Mouse (Mus musculus) MEL-GATA-1-ER (cell line): ENCODE measurements around the gene Cldn22.
"Not testable (repeated sequence)": the region's sequence is repeated elsewhere in the genome, so short reads cannot be mapped to it uniquely, and the experiment has no call there.

Experiments used
- DNase-seq: peaks from one replicate; pipeline ENCODE4 v3.0.0-alpha.2; 2012; ENCODE audit warnings: low read depth; ENCODE audit errors: extremely low read depth

Gene Cldn22

GRCm38 (mm10) chr8:47824182-47824581 lies at the start of gene Cldn22:
Gene Cldn22 (plus strand): TSS chr8:47824482.
- DNase-seq, result no peak

- DNase-seq, result no peak
Measured at GRCm38 (mm10) chr8:47777415-47777814, 46.9 kb upstream of the Cldn22 start.

- no peak for DNase-seq
Measured at GRCm38 (mm10) chr8:47779589-47779988, 44.7 kb upstream of the Cldn22 start.

GRCm38 (mm10) chr8:47781881-47782280 lies 42.4 kb upstream of the Cldn22 start:
- no peak for DNase-seq

- no peak for DNase-seq
Measured at GRCm38 (mm10) chr8:47783544-47783943, 40.7 kb upstream of the Cldn22 start.

- DNase-seq, result no peak
Measured at GRCm38 (mm10) chr8:47783944-47784343, 40.3 kb upstream of the Cldn22 start.

- no peak for DNase-seq
Measured at GRCm38 (mm10) chr8:47784436-47784835, 39.8 kb upstream of the Cldn22 start.

GRCm38 (mm10) chr8:47786323-47786722 lies 38.0 kb upstream of the Cldn22 start:
- DNase-seq, result no peak

- no peak for DNase-seq
Measured at GRCm38 (mm10) chr8:47787705-47788104, 36.6 kb upstream of the Cldn22 start.

- DNase-seq, result no peak
Measured at GRCm38 (mm10) chr8:47791986-47792385, 32.3 kb upstream of the Cldn22 start.

- no peak for DNase-seq
Measured at GRCm38 (mm10) chr8:47799438-47799837, 24.8 kb upstream of the Cldn22 start.

- DNase-seq, result no peak
Measured at GRCm38 (mm10) chr8:47802349-47802748, 21.9 kb upstream of the Cldn22 start.

- DNase-seq, result no peak
Measured at GRCm38 (mm10) chr8:47804262-47804661, 20.0 kb upstream of the Cldn22 start.

GRCm38 (mm10) chr8:47809970-47810665 lies 14.2 kb upstream of the Cldn22 start:
- no peak for DNase-seq

GRCm38 (mm10) chr8:47810666-47811015 lies 13.6 kb upstream of the Cldn22 start:
- DNase-seq, result no peak

GRCm38 (mm10) chr8:47811221-47811620 lies 13.1 kb upstream of the Cldn22 start:
- DNase-seq, result no peak

- DNase-seq, result no peak
Measured at GRCm38 (mm10) chr8:47819034-47819433, 5.2 kb upstream of the Cldn22 start.

- no peak for DNase-seq
Measured at GRCm38 (mm10) chr8:47820914-47821772, 3.1 kb upstream of the Cldn22 start.

- DNase-seq, result no peak
Measured at GRCm38 (mm10) chr8:47821843-47822242, 2.4 kb upstream of the Cldn22 start, which contains the start of gene Cldn24. Gene Cldn24 (plus strand): TSS chr8:47822143.

GRCm38 (mm10) chr8:47822541-47822940 lies 1.7 kb upstream of the Cldn22 start:
- DNase-seq, result not testable (repeated sequence)

GRCm38 (mm10) chr8:47823777-47824176 lies 505 bp upstream of the Cldn22 start:
- no peak for DNase-seq

GRCm38 (mm10) chr8:47825596-47825995 lies 1.3 kb downstream of the Cldn22 start:
- DNase-seq, result no peak

- no peak for DNase-seq
Measured at GRCm38 (mm10) chr8:47826911-47827310, 2.6 kb downstream of the Cldn22 start.
